Mouse (Mus musculus): ENCODE measurements around the gene Dcaf8. TPM values are rescaled to one million over a fixed set of nuclear protein-coding genes. Genes with fewer than 3 reads are reported as not detected.

Dcaf8 gene
- polyA plus RNA-seq, 1 experiment from 2014 or later: 85.4 TPM

DNA sequence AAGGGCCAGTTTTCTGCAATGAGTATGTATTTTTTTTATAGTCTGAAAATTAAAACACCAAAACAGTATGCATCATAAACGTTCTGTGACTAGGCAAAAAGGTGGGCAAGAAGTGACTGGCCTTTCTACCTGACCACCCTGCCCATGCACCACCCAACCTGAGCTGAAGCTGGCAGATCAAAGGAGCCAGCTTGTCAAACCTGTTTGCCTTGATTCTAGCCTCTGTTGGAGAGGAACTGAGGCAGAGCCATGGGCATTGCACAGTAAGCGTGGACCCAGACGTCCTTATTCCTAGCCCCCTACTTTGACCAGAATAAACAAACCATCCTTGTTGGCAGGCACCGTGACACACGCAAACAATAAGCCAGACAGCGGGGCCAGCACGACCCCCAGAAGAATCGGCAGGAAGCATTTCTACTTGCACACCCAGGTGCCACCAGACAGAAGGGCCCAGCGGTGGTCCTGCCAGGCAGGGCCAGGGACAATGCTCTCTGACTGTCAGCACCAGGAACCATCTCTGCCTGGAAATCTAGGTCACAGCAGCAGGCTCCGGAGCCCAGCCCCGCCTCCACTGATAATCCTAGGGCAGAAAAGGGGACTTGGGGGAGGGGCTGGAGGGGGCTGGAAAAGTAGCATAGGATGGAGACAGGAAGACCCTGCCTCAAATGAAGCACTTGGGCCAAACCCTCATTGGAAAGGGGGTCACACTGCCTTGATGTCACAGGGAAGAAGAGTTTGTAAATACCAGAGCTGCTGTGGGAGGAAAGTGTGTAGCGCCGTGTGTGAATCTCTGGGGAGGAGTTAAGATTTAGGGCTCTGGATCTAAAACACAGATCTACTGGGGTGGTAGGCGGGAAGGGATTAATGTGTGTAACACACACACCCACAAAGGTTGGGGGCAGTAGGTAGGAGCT, 54.3 kb downstream of the Dcaf8 start:
- H3K4me1 ChIP-seq (ENCODE audit: control insufficient read depth, insufficient read depth, low read length): peaks cover 56% of the 10 kb centered on the region
- 12% methylated on average over 14 of the region's 14 CpGs for WGBS (ENCODE audit: insufficient replicate concordance)
- peak overlapping the region; percentile 49 for H3K4me2 ChIP-seq
- H3K4me3 ChIP-seq (ENCODE audit: low read depth, low read length): 0 out of 2 replicates have a peak overlapping the region, but pooled peaks have one; percentile 8
- no peaks in the 10 kb centered on the region for H3K27me3 ChIP-seq (ENCODE audit: control insufficient read depth, insufficient read depth, low read length)
- H3K27ac ChIP-seq (ENCODE audit: low read depth, low read length): peak overlapping the region; percentile 82
- peak overlapping the region; percentile 48; the same call in 1 of the 2 replicates for H3K9ac ChIP-seq (ENCODE audit: low read depth, low read length)
- peaks cover 13% of the 10 kb centered on the region; the same call in 1 of the 2 replicates for H3K36me3 ChIP-seq (ENCODE audit: control insufficient read depth, insufficient read depth, low read length)
- ATAC-seq (replicated peaks; ENCODE audit: insufficient number of reproducible peaks, low FRiP score, low TSS enrichment): no peak
- H3K9me3 ChIP-seq (replicated peaks; ENCODE audit: control insufficient read depth, low read length): no peaks in the 10 kb centered on the region

- WGBS (ENCODE audit: insufficient replicate concordance): 38% methylated on average over 2 of the region's 2 CpGs
- H3K4me3 ChIP-seq (ENCODE audit: low read depth, low read length): no peak overlapping the region
- peak overlapping the region; percentile 82 for H3K27ac ChIP-seq (ENCODE audit: low read depth, low read length)
- 0 out of 2 replicates have a peak, but pooled peaks have one; percentile 7 for ATAC-seq (replicated peaks; ENCODE audit: insufficient number of reproducible peaks, low FRiP score, low TSS enrichment)
- H3K9ac ChIP-seq (ENCODE audit: low read depth, low read length): no peak overlapping the region
- H3K36me3 ChIP-seq (ENCODE audit: control insufficient read depth, insufficient read depth, low read length): peaks cover 13% of the 10 kb centered on the region; the same call in 1 of the 2 replicates
- H3K27me3 ChIP-seq (ENCODE audit: control insufficient read depth, insufficient read depth, low read length): no peaks in the 10 kb centered on the region
- no peaks in the 10 kb centered on the region for H3K9me3 ChIP-seq (replicated peaks; ENCODE audit: control insufficient read depth, low read length)
- H3K4me2 ChIP-seq: peak overlapping the region; percentile 3; the same call in 1 of the 2 replicates
- H3K4me1 ChIP-seq (ENCODE audit: control insufficient read depth, insufficient read depth, low read length): peaks cover 59% of the 10 kb centered on the region
These were observed 55.1 kb downstream of the Dcaf8 start for GRCm38 (mm10) chr1:172202894-172203522.

DNA sequence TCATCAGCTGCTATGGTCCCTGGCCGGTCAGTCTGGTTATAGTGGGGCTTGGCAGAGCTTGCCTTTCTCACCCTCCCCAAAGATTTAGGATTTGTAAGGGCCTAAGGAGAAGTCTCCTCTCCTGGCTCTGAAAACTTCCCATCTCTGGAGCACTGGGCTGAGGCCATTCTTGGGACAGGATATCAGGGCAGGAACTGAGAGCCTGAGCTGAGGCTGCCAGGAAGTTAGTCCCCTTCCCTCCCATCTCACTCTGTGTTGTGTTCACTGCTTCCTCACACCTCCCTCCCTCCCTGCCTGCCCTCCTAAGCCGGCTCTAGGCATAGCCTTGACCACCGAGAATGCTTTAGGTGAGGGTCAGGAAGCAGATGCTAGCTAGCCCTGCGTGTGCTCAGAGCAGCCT, 55.7 kb downstream of the Dcaf8 start:
- Histone ChIP-seq H3K4me2 (peak overlapping the region; percentile 3; the same call in 1 of the 2 replicates), H3K36me3 (ENCODE audit: control insufficient read depth, insufficient read depth, low read length) (peaks cover 8% of the 10 kb centered on the region; the same call in 1 of the 2 replicates), H3K4me3 (ENCODE audit: low read depth, low read length) (no peak overlapping the region), H3K27ac (ENCODE audit: low read depth, low read length) (peak overlapping the region; percentile 82), H3K9ac (ENCODE audit: low read depth, low read length) (no peak overlapping the region), H3K4me1 (ENCODE audit: control insufficient read depth, insufficient read depth, low read length) (peaks cover 59% of the 10 kb centered on the region), H3K9me3 (replicated peaks; ENCODE audit: control insufficient read depth, low read length) (no peaks in the 10 kb centered on the region), H3K27me3 (ENCODE audit: control insufficient read depth, insufficient read depth, low read length) (no peaks in the 10 kb centered on the region)
- no peak for ATAC-seq (replicated peaks; ENCODE audit: insufficient number of reproducible peaks, low FRiP score, low TSS enrichment)
- 11% methylated on average over 4 of the region's 4 CpGs for WGBS (ENCODE audit: insufficient replicate concordance)

- H3K4me3 ChIP-seq (ENCODE audit: low read depth, low read length): no peak overlapping the region
- H3K36me3 ChIP-seq (ENCODE audit: control insufficient read depth, insufficient read depth, low read length): peaks cover 8% of the 10 kb centered on the region; the same call in 1 of the 2 replicates
- H3K27ac ChIP-seq (ENCODE audit: low read depth, low read length): peak overlapping the region; percentile 82
- 23% methylated on average over 9 of the region's 9 CpGs for WGBS (ENCODE audit: insufficient replicate concordance)
- peak overlapping the region; percentile 47; the same call in 1 of the 2 replicates for H3K9ac ChIP-seq (ENCODE audit: low read depth, low read length)
- no peaks in the 10 kb centered on the region for H3K9me3 ChIP-seq (replicated peaks; ENCODE audit: control insufficient read depth, low read length)
- H3K4me2 ChIP-seq: peak overlapping the region; percentile 78
- H3K4me1 ChIP-seq (ENCODE audit: control insufficient read depth, insufficient read depth, low read length): peaks cover 59% of the 10 kb centered on the region
- no peak for ATAC-seq (replicated peaks; ENCODE audit: insufficient number of reproducible peaks, low FRiP score, low TSS enrichment)
- no peaks in the 10 kb centered on the region for H3K27me3 ChIP-seq (ENCODE audit: control insufficient read depth, insufficient read depth, low read length)
These were observed 56.3 kb downstream of the Dcaf8 start for GRCm38 (mm10) chr1:172204033-172204813.

DNA sequence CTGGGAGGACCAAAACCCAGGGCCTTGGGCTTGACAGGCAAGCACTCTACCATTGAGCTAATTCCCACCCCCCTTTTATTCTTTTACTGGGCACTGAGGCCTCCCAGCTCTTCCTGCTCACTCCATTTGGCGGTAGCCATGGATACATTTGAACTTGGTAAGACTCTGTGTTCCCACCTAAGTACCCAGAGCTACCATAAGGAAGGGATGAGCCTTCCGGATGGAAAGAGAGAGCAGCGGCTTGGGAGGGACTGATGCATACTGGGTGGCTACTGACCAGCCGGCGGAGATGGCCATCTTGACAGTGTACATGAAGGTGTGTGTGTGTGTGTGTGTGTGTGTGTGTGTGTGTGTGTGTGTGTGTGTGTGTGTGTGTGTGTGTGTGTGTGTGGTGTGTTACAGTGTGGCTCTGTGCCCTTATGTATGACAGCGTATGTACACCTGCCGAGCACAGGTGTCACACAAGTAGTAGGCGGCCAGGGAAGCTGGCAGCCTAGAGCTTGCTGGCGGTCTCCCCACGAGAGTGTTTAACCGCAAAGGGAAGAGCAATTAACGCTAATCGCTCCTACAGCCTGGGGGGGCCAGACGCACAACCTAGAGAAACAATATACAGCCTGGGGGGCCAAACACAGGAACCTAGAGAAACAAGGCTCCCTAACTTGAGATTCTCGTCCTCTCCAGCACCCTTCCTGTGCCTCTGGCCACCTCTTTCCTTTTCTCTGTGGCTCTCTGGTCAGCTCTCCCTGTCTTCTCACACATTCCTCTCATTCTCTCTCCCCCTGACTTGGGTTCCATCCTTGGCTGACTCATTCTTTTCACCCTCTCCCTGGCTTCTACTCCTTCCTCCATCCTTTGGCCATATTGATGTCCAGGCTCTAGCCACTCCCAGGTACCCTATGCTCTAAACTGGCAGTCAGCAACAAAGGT, 57.2 kb downstream of the Dcaf8 start:
- peak overlapping the region; percentile 82 for H3K27ac ChIP-seq (ENCODE audit: low read depth, low read length)

GRCm38 (mm10) chr1:172205741-172206087, 57.8 kb downstream of the Dcaf8 start:
- Histone ChIP-seq H3K4me2 (peak overlapping the region; percentile 78), H3K9me3 (replicated peaks; ENCODE audit: control insufficient read depth, low read length) (no peaks in the 10 kb centered on the region), H3K4me1 (ENCODE audit: control insufficient read depth, insufficient read depth, low read length) (peaks cover 59% of the 10 kb centered on the region), H3K36me3 (ENCODE audit: control insufficient read depth, insufficient read depth, low read length) (no peaks in the 10 kb centered on the region), H3K4me3 (ENCODE audit: low read depth, low read length) (peak overlapping the region; percentile 82), H3K9ac (ENCODE audit: low read depth, low read length) (peak overlapping the region; percentile 91), H3K27ac (ENCODE audit: low read depth, low read length) (peak overlapping the region; percentile 87), H3K27me3 (ENCODE audit: control insufficient read depth, insufficient read depth, low read length) (no peaks in the 10 kb centered on the region)
- no peak for ATAC-seq (replicated peaks; ENCODE audit: insufficient number of reproducible peaks, low FRiP score, low TSS enrichment)
- 11% methylated on average over 3 of the region's 3 CpGs for whole genome bisulfite sequencing (ENCODE audit: insufficient replicate concordance)

More for the DNA sequence above, 57.2 kb downstream of the Dcaf8 start:
- Histone ChIP-seq H3K27me3 (ENCODE audit: control insufficient read depth, insufficient read depth, low read length) (no peaks in the 10 kb centered on the region), H3K4me1 (ENCODE audit: control insufficient read depth, insufficient read depth, low read length) (peaks cover 59% of the 10 kb centered on the region), H3K9ac (ENCODE audit: low read depth, low read length) (peak overlapping the region; percentile 91; the same call in 1 of the 2 replicates), H3K36me3 (ENCODE audit: control insufficient read depth, insufficient read depth, low read length) (peaks cover 4% of the 10 kb centered on the region; the same call in 1 of the 2 replicates), H3K4me2 (peak overlapping the region; percentile 78), H3K4me3 (ENCODE audit: low read depth, low read length) (peak overlapping the region; percentile 82), H3K9me3 (replicated peaks; ENCODE audit: control insufficient read depth, low read length) (no peaks in the 10 kb centered on the region)
- no peak for ATAC-seq (replicated peaks; ENCODE audit: insufficient number of reproducible peaks, low FRiP score, low TSS enrichment)
- WGBS (ENCODE audit: insufficient replicate concordance): 45% methylated on average over 15 of the region's 15 CpGs

GRCm38 (mm10) chr1:172206141-172206917, 58.4 kb downstream of the Dcaf8 start, which contains the start of gene Pea15a:
Pea15a (minus strand) TSS chr1:172206804.
- no peaks in the 10 kb centered on the region for H3K27me3 ChIP-seq (ENCODE audit: control insufficient read depth, insufficient read depth, low read length)
- no peaks in the 10 kb centered on the region for H3K36me3 ChIP-seq (ENCODE audit: control insufficient read depth, insufficient read depth, low read length)
- H3K4me2 ChIP-seq: peak within 1 kb of the TSS; percentile 78
- peak within 1 kb of the TSS; percentile 91 for H3K9ac ChIP-seq (ENCODE audit: low read depth, low read length)
- peak within 1 kb of the TSS; percentile 82 for H3K4me3 ChIP-seq (ENCODE audit: low read depth, low read length)
- 0% methylated on average over 40 of the region's 40 CpGs for WGBS (ENCODE audit: insufficient replicate concordance)
- peak; percentile 74 for ATAC-seq (replicated peaks; ENCODE audit: insufficient number of reproducible peaks, low FRiP score, low TSS enrichment)
- H3K9me3 ChIP-seq (replicated peaks; ENCODE audit: control insufficient read depth, low read length): no peaks in the 10 kb centered on the region
- H3K4me1 ChIP-seq (ENCODE audit: control insufficient read depth, insufficient read depth, low read length): peaks cover 53% of the 10 kb centered on the region
- H3K27ac ChIP-seq (ENCODE audit: low read depth, low read length): peak within 1 kb of the TSS; percentile 87
